Mouse (Mus musculus): Measurements from ENCODE around the gene Slc24a4.

The Slc24a4 gene

GRCm38 (mm10) chr12:102128081-102128790 lies at the start of gene Slc24a4:
Gene Slc24a4 (plus strand): TSS chr12:102128733.
- DNase-seq (ENCODE audit: low read depth) = no peak

GRCm38 (mm10) chr12:102082648-102083425 lies 45.7 kb upstream of the Slc24a4 start:
- no peak for DNase-seq (ENCODE audit: low read depth)

GRCm38 (mm10) chr12:102090535-102090934 lies 38.0 kb upstream of the Slc24a4 start:
- DNase-seq (ENCODE audit: low read depth) = no peak

- DNase-seq (ENCODE audit: low read depth) = no peak
These were observed 36.0 kb upstream of the Slc24a4 start for GRCm38 (mm10) chr12:102092342-102093094.

- DNase-seq (ENCODE audit: low read depth) = no peak
These were observed 22.5 kb upstream of the Slc24a4 start for GRCm38 (mm10) chr12:102105990-102106389.

- no peak for DNase-seq (ENCODE audit: low read depth)
These were observed 19.7 kb upstream of the Slc24a4 start for GRCm38 (mm10) chr12:102108851-102109250.

GRCm38 (mm10) chr12:102112491-102112890 lies 16.0 kb upstream of the Slc24a4 start:
- no peak for DNase-seq (ENCODE audit: low read depth)

GRCm38 (mm10) chr12:102112901-102113300 lies 15.6 kb upstream of the Slc24a4 start:
- no peak for DNase-seq (ENCODE audit: low read depth)

GRCm38 (mm10) chr12:102113391-102113790 lies 15.1 kb upstream of the Slc24a4 start:
- no peak for DNase-seq (ENCODE audit: low read depth)

- DNase-seq (ENCODE audit: low read depth) = no peak
These were observed 12.0 kb upstream of the Slc24a4 start for GRCm38 (mm10) chr12:102116580-102116979.

GRCm38 (mm10) chr12:102118014-102118413 lies 10.5 kb upstream of the Slc24a4 start:
- DNase-seq (ENCODE audit: low read depth) = no peak

GRCm38 (mm10) chr12:102127601-102128000 lies 932 bp upstream of the Slc24a4 start:
- DNase-seq (ENCODE audit: low read depth) = no peak

- no peak for DNase-seq (ENCODE audit: low read depth)
These were observed 416 bp downstream of the Slc24a4 start for GRCm38 (mm10) chr12:102128791-102129507.

GRCm38 (mm10) chr12:102129508-102130030 lies 1.0 kb downstream of the Slc24a4 start:
- no peak for DNase-seq (ENCODE audit: low read depth)

- no peak for DNase-seq (ENCODE audit: low read depth)
These were observed 11.2 kb downstream of the Slc24a4 start for GRCm38 (mm10) chr12:102139710-102140109.

GRCm38 (mm10) chr12:102141330-102141729 lies 12.8 kb downstream of the Slc24a4 start:
- no peak for DNase-seq (ENCODE audit: low read depth)

GRCm38 (mm10) chr12:102147678-102148077 lies 19.1 kb downstream of the Slc24a4 start:
- DNase-seq (ENCODE audit: low read depth) = no peak

- DNase-seq (ENCODE audit: low read depth) = no peak
These were observed 20.2 kb downstream of the Slc24a4 start for GRCm38 (mm10) chr12:102148746-102149145.

GRCm38 (mm10) chr12:102151185-102151584 lies 22.7 kb downstream of the Slc24a4 start:
- no peak for DNase-seq (ENCODE audit: low read depth)

GRCm38 (mm10) chr12:102153796-102154195 lies 25.3 kb downstream of the Slc24a4 start:
- no peak for DNase-seq (ENCODE audit: low read depth)

- DNase-seq (ENCODE audit: low read depth) = no peak
These were observed 26.3 kb downstream of the Slc24a4 start for GRCm38 (mm10) chr12:102154815-102155214.

GRCm38 (mm10) chr12:102164632-102165031 lies 36.1 kb downstream of the Slc24a4 start:
- no peak for DNase-seq (ENCODE audit: low read depth)
